Mouse (Mus musculus) embryonic fibroblast, embryonic 13.5 days (primary cell): ENCODE measurements around the gene Ssh3. TPM values are rescaled to one million over a fixed set of nuclear protein-coding genes. Genes with fewer than 3 reads are reported as not detected.
A peak's percentile ranks its signal among the peaks of the same experiment; 100 is the strongest.

Experiments
- H3K27ac ChIP-seq: 2 replicates; pipeline ENCODE4 v1.5.1; 2012; ENCODE audit warnings: low read length, control low read depth, inconsistent platforms; ENCODE audit not compliant: insufficient read depth
- H3K4me1 ChIP-seq: 2 replicates; pipeline ENCODE4 v1.6.1; 2011; ENCODE audit warnings: low read length; ENCODE audit not compliant: control insufficient read depth, insufficient read depth
- H3K4me3 ChIP-seq: 2 replicates; pipeline ENCODE4 v1.5.1; 2011; ENCODE audit warnings: mild to moderate bottlenecking, control low read depth, low read length; ENCODE audit not compliant: insufficient read depth
- CTCF ChIP-seq: IDR thresholded peaks from 2 replicates; pipeline ENCODE4 v1.5.1; 2011; ENCODE audit warnings: mild to moderate bottlenecking, control low read depth, low read length, moderate library complexity, borderline replicate concordance; ENCODE audit not compliant: insufficient read depth
- POLR2A ChIP-seq: IDR thresholded peaks from 2 replicates; pipeline ENCODE4 v1.6.1; 2011; ENCODE audit warnings: low read depth, mild to moderate bottlenecking, control low read depth, low read length, moderate library complexity
- polyA plus RNA-seq: library from polyadenylated mRNA; stranded (reverse); fragments of >200 nt; gene quantifications from 2 replicates; pipeline ENCODE4 v1.2.4, GENCODE M21; 2011; ENCODE audit warnings: low read depth; ENCODE audit not compliant: missing spikeins, insufficient read length

Gene Ssh3
- polyA plus RNA-seq, 1 experiment, result 22.5 TPM

DNA sequence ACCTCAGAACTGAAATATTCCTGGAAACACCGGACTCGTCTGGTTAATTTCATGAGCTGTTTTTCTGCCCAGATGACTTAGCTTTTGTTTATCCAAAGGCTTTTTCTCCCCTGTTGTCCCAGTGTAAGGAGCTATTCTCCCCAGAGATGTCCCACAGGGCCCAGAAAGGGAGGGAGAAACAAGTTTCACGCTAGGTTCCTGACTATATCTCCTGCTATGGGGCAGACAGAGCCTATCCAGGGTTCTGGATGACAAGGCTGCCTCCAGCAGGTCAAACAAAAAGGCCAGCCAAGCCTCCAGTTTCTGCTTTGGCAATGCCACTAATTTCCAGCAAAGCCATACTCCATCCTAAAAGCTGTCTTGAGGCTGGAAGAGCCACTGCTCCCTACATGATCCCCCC lies 51.1 kb downstream of the Ssh3 start:
- H3K4me3 ChIP-seq, result no peak overlapping the region
- H3K4me1 ChIP-seq, result peaks cover 31% of the 10 kb centered on the region
- H3K27ac ChIP-seq, result no peak overlapping the region

GRCm38 (mm10) chr19:4217140-4217539 lies 51.8 kb downstream of the Ssh3 start:
- H3K4me1 ChIP-seq, result peaks cover 33% of the 10 kb centered on the region
- TF ChIP-seq CTCF, result no peak
- no peak for TF ChIP-seq POLR2A
- H3K27ac ChIP-seq, result no peak overlapping the region
- no peak overlapping the region for H3K4me3 ChIP-seq

More for the DNA sequence above, 51.1 kb downstream of the Ssh3 start:
- no peak for TF ChIP-seq CTCF
- no peak for TF ChIP-seq POLR2A

DNA sequence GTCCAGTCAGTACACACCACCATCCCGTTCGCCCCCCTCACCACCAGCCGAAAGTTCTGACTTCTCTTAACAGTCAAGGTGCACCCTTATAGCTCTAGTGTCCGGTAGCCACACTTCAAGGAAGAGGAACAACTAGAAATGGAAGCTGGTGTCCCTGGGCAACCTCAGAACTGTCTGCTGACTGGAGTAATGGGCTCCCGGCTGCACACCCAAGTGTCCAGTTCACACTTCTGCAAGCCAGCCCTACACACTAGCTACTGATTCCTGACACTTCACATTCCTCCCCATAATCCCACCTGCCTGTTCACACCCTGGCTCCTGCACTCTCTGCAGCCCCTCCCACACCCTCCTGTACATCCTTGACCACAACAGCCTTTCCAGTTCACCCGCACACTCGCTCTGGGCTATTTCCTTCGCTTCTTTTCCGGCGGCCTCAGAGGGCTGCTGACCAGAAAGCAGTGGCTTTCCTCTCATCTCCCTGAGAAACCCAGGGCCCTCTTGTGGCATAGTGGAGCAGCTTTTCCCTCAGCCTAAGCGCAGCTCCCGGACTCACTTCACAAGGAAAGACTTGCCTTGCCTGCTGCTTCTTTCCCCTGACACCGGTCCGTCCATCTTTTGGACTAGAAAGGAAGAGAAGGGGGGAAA lies 52.8 kb downstream of the Ssh3 start:
- peaks cover 32% of the 10 kb centered on the region for H3K4me1 ChIP-seq
- H3K27ac ChIP-seq, result no peak overlapping the region
- no peak for TF ChIP-seq POLR2A
- TF ChIP-seq CTCF, result peak; percentile 32; the same call in 1 of the 2 replicates
- peak overlapping the region; percentile 71 for H3K4me3 ChIP-seq

DNA sequence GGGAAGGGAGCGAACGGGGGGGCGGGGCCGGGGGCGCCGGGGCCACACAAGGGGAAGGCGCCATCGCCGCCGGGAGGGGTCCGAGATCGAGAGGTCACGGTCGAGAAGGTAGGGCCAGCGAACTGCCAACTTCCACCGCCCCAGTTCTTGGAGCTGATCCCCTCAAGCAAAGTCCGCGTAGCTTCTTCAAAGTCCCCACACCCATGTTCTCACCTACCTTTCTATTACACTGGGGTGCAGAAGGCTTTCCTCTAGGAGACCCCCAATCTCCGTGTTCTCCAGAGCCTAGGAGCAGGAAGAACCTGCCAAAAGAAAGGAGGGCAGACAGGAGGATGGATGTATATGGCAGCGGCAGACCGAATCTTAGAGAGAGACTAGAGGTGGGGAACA lies 53.5 kb downstream of the Ssh3 start:
- H3K27ac ChIP-seq, result 0 out of 2 replicates have a peak overlapping the region, but pooled peaks have one; percentile 14
- peaks cover 26% of the 10 kb centered on the region for H3K4me1 ChIP-seq
- H3K4me3 ChIP-seq, result peak overlapping the region; percentile 71
- TF ChIP-seq CTCF (no peak), POLR2A (no peak)

DNA sequence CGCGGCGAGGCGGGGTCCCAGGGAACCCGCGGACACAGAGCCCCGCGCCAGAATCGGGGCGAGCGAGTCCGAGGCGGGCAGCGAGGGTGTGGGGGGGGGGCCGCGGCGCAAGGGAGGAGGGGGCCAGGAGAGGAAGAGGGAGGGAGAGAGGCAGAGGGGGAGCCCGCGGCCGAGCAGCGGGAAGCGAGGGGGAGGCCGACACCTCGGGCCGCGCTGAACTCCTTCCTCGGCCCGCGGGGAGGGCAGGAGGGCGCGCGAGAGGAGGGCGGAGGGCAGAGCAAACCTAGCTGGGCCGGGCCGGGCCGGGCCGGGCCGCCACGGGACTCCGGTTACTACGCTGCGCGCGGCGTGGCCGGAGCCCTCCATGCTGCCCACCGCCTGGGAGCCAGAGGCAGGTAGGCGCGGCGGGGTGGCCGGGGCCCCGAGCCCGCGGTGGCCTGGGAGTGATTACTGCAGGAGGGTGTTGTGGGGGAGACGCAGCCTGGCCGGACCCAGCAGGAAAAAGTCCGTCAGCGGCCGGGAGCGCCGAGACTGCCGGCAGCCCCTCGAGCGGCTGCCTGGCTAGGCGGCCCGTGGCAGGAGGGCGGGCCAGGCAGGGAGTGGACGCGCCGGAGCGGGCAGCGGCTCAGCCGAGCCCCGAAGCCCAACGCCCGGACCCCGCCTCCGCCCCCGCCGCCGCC lies 54.1 kb downstream of the Ssh3 start:
- TF ChIP-seq POLR2A (peak; percentile 54; the same call in 1 of the 2 replicates), CTCF (no peak)
- Histone ChIP-seq H3K4me1 (peaks cover 22% of the 10 kb centered on the region), H3K27ac (peak overlapping the region; percentile 97), H3K4me3 (peak overlapping the region; percentile 71)

DNA sequence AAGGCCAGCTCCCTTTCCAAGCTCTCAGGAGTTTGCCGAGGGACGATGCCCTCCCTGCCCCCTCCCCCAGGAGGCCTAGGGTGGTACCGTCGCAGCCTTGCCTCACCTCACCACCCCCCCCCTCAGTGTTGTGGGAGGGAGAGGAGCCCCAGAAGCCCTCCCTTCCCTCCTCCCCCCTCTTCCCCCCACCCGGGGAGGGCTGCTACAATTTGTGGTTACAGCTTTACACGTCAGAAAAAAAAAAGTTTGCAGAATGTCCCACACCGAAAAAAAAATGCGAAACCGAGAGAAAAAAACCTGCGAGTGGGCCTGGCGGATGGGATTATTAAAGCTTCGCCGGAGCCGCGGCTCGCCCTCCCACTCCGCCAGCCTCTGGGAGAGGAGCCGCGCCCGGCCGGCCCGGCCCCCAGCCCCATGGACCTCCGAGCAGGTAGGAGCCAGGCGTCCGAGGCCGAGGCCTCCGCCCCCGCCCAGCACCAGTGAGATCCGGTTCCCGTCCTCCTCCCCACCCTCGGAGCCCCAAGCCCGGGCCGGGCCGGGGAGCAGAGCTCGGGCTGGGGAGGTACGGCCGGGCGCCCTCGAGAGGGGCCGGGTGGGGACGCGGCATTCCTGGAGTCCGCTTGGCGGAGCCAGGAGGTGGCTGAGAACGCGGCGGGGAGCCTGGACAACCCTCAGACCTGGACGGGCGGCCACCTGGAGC lies 54.8 kb downstream of the Ssh3 start, which contains the start of the genes Clcf1 and AC109138.7:
Clcf1 (plus strand) TSS at position 168 of the 700 bp plus-strand sequence.
AC109138.7 (plus strand) TSS at position 287 of the 700 bp plus-strand sequence.
- Histone ChIP-seq H3K27ac (peak within 1 kb of the TSS; percentile 99), H3K4me1 (peaks cover 20% of the 10 kb centered on the region), H3K4me3 (peak within 1 kb of the TSS; percentile 71)
- no peak; the same call in 1 of the 2 replicates for TF ChIP-seq POLR2A
- TF ChIP-seq CTCF, result no peak

DNA sequence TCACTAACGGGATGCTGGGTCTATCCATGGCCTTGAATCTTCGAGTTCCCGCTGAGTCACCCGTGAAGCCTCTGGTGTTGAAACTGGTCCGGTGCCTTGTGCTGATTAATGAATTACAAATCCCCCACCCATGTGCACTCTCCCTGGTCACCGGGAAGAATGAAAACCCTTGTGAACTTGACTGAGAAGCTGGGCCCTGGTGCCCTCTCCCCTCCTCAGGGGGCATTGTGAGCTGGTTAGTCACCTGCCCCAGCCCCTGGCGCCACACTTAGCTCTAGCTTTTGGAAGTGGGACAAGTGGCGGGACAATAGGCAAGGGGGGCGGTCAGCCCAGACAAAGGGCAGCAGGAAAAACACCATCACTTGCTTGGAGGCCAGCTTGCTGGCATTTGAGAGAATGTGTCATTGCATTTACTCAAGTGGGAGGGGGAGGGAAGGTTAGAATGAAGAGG lies 55.4 kb downstream of the Ssh3 start:
- peak overlapping the region; percentile 71 for H3K4me3 ChIP-seq
- H3K4me1 ChIP-seq, result peaks cover 20% of the 10 kb centered on the region
- H3K27ac ChIP-seq, result peak overlapping the region; percentile 99
- TF ChIP-seq POLR2A, result 0 out of 2 replicates have a peak, but pooled peaks have one; percentile 29
- TF ChIP-seq CTCF, result no peak

DNA sequence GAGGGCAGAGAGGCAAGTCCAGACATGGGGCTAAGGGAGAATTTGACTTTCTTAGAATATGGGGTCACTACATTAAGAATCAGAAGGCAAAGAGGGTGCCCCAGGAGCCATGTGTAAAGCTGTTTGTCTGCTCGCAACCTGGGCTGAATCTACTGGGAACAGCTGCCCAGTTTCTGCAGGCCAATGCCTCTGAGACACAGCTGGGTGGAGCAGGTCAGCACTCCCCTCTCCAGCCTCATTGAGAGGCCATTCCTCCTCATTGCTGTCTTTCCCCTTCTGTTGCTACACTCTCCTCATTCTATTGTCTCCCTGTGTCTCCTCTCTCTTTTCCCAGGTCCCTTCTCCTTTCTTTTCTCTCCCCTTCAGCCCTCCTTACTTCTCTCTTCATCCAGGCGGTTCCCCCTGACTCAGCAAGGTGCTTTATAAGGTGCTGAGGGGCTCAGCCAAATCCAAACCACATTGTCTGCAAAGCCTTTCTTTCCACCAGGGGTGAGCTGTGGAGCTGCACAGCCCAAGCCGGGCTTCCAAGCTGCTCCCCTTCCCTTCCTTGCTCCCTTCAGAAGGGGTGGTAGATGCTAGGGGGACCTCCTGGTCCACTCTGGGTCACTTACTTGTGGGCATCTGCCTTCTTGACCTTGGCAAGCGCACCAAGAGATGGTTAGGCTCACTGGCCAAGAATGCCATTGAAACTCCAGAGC lies 56.9 kb downstream of the Ssh3 start:
- H3K4me1 ChIP-seq, result peaks cover 15% of the 10 kb centered on the region
- no peak for TF ChIP-seq CTCF
- no peak for TF ChIP-seq POLR2A
- no peak overlapping the region; the same call in 1 of the 2 replicates for H3K27ac ChIP-seq
- H3K4me3 ChIP-seq, result no peak overlapping the region

Other genes with a start within 250 kb of the Ssh3 start
- 225 and 296 TPM in 2 replicates for gene Gstp1, start 231.2 kb downstream of the Ssh3 start, polyA plus RNA-seq
- gene Gstp2, start 223.2 kb downstream of the Ssh3 start, polyA plus RNA-seq, result 1.7 and 3.1 TPM in 2 replicates
- not detected in 2 replicates for gene Gstp3, start 209.6 kb downstream of the Ssh3 start, polyA plus RNA-seq
- gene Cabp2, start 187.6 kb downstream of the Ssh3 start, polyA plus RNA-seq, result not detected in 2 replicates
- gene Cdk2ap2, start 172.0 kb downstream of the Ssh3 start, polyA plus RNA-seq, result 25.1 and 32.1 TPM in 2 replicates
- gene Pitpnm1, start 169.2 kb downstream of the Ssh3 start, polyA plus RNA-seq, result 14.5 and 19.5 TPM in 2 replicates
- gene Aip, start 143.3 kb downstream of the Ssh3 start, polyA plus RNA-seq, result 63.9 and 72.7 TPM in 2 replicates
- not detected in 2 replicates for gene Gpr152, start 129.4 kb downstream of the Ssh3 start, polyA plus RNA-seq
- gene Cabp4, start 125.1 kb downstream of the Ssh3 start, polyA plus RNA-seq, result not detected in 2 replicates
- gene Coro1b, start 120.6 kb downstream of the Ssh3 start, polyA plus RNA-seq, result 143 and 179 TPM in 2 replicates
- 0.50 TPM in 1 of 2 replicates, not detected in the other for gene Ptprcap, start 115.6 kb downstream of the Ssh3 start, polyA plus RNA-seq
- 18.7 and 35.9 TPM in 2 replicates for gene Rps6kb2, start 105.8 kb downstream of the Ssh3 start, polyA plus RNA-seq
- 3.3 and 4.4 TPM in 2 replicates for gene Carns1, start 93.7 kb downstream of the Ssh3 start, polyA plus RNA-seq
- 0.25 and 0.42 TPM in 2 replicates for gene Tbc1d10c, start 77.9 kb downstream of the Ssh3 start, polyA plus RNA-seq
- 327 and 340 TPM in 2 replicates for gene Ppp1ca, start 77.1 kb downstream of the Ssh3 start, polyA plus RNA-seq
- gene Rad9a, start 67.5 kb downstream of the Ssh3 start, polyA plus RNA-seq, result 25.5 and 32.3 TPM in 2 replicates
- gene Clcf1, start 54.9 kb downstream of the Ssh3 start, polyA plus RNA-seq, result 15.2 and 16.8 TPM in 2 replicates
- not detected in 2 replicates for gene AC109138.7, start 54.8 kb downstream of the Ssh3 start, polyA plus RNA-seq
- gene Pold4, start 37.3 kb downstream of the Ssh3 start, polyA plus RNA-seq, result 55.2 and 55.8 TPM in 2 replicates
- gene Ankrd13d, start 14.0 kb upstream of the Ssh3 start, polyA plus RNA-seq, result 5.7 and 7.3 TPM in 2 replicates
- gene Grk2, start 37.0 kb upstream of the Ssh3 start, polyA plus RNA-seq, result 40.5 and 41.6 TPM in 2 replicates
- gene Kdm2a, start 129.1 kb upstream of the Ssh3 start, polyA plus RNA-seq, result 78.1 and 90.4 TPM in 2 replicates
- gene Rhod, start 170.3 kb upstream of the Ssh3 start, polyA plus RNA-seq, result 24.1 and 29.2 TPM in 2 replicates
- 1.4 and 1.9 TPM in 2 replicates for gene Syt12, start 208.3 kb upstream of the Ssh3 start, polyA plus RNA-seq
- gene 2010003K11Rik, start 229.4 kb upstream of the Ssh3 start, polyA plus RNA-seq, result not detected in 2 replicates
- 16.4 and 17.3 TPM in 2 replicates for gene Pcx, start 241.3 kb upstream of the Ssh3 start, polyA plus RNA-seq